Mouse (Mus musculus) activated CD4-positive, CD25-positive, alpha-beta regulatory T cell, adult 4 months (primary cell): ENCODE results near the gene Fosb. TPM values are rescaled to one million over a fixed set of nuclear protein-coding genes. Genes with fewer than 3 reads are reported as not detected.
A peak's percentile ranks its signal among the peaks of the same experiment; 100 is the strongest.

Source experiments
- ATAC-seq: one replicate; pipeline ENCODE4 v1.8.0; 2017
- polyA plus RNA-seq, 2 experiments: library from polyadenylated mRNA; unstranded; fragments of 100-300 nt; shearing (Covaris generic); gene quantifications; one replicate each; pipeline ENCODE4 v1.2.1; 2017

The Fosb gene
- polyA plus RNA-seq, 2 experiments from 2014 or later = 0.79 to 1.1 TPM

DNA sequence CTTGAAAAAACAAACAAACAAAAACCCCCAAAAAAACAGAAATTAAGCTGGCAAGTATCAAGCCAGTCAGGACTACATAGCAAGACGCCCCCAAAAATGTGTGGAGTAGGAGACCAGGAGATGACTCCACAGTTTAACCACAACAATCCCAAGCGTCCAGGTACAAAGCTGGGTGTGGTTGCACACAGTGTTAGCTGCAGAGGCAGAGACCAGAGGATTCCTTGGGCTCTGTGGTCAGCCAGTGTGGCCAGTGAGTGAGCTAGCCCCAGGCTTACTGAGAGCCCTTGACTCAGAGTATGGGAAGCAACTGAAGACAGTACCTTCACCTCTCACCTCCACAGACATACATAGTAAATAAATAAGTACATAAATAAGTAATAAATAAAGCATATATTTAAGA lies 22.1 kb upstream of the Fosb start:
- ATAC-seq = no peak

DNA sequence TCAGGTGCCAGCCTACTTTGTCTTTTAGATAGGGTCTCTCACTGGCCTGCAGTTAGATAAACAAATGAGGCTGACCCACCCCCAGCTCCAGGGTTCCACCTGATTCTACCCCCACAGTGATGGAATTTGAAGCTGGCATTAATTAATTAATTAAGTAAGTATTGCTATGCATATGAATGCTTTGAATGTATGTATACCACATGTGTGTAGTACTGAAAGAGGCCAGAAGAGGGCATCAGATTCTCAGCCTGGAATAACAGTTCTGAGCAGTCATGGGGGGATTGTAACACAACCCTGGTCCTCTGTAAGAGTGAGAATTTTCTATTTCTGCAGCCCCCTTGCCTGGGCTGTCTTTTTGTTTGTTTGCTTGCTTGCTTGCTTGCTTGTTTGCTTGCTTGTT lies 18.6 kb upstream of the Fosb start:
- no peak for ATAC-seq

DNA sequence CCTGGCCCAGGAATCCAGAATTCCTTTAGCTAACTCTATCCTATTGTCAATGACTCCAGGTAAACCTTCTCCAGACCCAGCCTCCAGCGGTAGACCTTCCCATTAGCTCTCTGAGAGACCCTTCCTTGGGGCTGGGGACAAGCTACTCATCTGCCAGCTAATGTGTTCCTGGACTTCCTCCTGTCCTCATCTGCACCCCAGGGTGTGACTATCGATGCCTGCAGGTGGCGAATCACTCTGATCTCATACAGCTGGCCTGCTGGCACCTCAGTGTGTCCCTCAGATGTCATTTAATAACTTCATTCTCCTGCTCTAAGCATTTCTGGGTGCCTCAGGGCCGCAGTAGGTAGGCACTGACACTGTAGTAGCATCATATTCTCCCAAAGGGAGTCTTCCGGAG lies 17.9 kb upstream of the Fosb start:
- ATAC-seq = no peak

GRCm38 (mm10) chr7:19327128-19327527 lies 17.3 kb upstream of the Fosb start:
- no peak for ATAC-seq

DNA sequence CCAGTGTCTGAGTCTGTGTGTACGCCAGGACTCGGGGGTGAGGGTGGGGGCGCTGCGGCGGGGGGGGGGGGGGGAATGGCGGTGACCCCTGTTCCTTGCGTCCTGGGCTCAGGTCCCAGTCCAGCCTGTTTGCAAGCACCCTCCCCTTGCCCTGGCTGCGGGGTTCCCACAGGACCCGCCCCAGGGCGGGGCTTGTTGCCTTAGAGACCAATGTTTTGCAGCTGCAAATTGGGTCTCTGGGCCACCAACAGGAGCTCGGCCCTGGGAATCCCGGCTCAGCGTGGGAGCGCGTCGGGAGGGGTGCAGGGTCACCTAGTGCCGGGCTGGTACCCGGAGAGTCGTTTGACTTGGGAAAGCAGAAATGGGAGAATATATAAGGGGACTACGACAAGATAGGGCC lies 16.5 kb upstream of the Fosb start:
- no peak for ATAC-seq

GRCm38 (mm10) chr7:19325262-19326199 lies 15.7 kb upstream of the Fosb start:
- ATAC-seq = peak; percentile 56

DNA sequence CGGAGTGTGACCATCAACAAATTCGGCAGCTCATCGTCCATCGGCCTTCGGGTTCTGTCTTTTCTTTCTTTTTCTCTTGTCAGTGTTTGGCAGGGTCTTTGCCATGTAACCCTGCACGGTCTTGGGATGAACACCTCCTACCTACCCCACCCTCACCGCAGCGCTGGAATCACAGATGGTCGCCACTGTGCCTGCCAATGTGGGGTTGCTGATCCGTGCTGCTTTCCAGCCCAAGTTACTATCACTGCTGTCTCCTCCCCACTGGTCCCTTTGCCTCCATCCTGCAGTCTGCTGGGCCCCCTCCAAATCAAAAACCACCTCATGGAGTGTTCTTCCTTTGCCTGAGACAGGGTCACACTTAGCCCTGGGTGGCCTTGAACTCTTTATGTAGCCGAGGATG lies 14.4 kb upstream of the Fosb start:
- no peak for ATAC-seq

DNA sequence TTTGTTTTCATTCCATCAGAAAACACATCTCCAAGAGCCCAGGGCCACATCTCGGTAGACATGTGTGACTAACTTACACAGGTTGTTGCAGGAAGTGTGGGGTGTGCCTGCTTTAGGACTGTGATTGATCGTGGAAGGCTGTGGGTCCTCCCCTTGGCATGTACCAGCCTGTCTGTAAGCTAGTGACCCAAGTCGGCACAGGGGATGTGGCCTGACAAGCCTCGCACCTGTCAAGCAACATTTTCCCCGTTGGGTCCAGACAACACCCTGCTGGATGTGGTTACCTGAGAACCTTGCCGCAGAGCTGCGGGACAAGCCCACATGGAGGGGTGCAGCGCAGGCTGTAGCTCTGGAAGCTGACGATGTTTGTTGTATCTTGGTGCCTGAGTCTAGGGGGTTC lies 12.6 kb upstream of the Fosb start:
- no peak for ATAC-seq

GRCm38 (mm10) chr7:19321464-19321863 lies 11.6 kb upstream of the Fosb start:
- peak; percentile 58 for ATAC-seq

DNA sequence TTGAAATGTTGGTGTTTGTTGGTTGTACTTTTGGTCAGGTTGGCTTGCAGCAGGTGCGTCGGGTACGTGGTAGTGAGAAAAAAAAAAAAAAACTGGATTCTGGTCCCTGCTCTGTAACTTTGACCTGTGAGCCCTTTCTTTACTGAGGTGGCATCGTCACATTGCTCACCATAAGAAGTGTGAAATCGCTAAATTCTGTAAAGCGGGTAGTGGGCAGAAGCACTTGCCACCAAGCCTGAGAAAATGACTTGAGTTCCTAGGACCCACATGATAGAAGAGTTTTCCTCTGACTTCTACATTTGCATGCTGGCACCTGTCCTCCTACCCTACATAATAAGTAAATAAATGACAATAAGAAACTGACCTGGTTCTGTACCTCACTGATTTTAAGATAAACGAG lies 10.8 kb upstream of the Fosb start:
- ATAC-seq = no peak

GRCm38 (mm10) chr7:19319906-19320305 lies 10.1 kb upstream of the Fosb start:
- ATAC-seq = peak; percentile 86

DNA sequence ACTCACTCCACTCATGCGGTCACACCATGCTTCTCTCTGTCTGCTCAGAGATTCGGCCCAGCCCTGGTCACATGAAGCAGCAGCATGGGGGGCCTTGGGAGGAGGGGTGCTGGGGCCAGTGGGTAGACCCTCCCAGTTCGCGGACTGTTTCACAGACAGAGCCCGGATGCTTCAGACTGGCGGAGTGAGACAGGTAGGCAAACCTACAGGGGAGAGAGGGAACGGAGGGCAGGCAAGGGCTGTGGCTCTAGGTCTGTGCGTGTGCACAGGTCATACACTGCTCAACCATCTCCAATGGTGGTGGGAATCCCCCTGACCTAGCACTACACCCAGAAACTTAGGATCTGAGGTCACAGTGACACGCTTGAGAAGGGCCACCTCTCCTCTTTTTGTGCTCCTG lies 9.6 kb upstream of the Fosb start:
- ATAC-seq = peak; percentile 33

DNA sequence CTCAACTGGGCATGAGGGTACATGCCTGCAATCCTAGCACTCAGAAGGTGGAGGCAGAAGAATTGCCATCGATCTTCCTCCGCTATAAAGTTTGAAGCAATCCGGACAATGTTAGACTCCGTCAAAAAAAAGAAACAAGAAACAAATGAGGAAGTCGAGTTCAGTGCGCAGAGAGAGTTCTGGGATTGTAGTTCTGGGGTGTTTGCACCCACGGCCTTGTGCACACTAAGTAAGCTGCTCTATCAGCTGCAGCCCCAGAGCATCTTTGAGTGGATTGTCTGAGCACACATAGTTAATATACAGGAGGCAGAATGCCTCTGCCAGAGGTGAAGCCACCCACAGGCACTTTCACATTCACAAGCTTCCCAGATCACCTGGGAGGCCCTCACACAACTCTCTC lies 8.8 kb upstream of the Fosb start:
- ATAC-seq = no peak

- ATAC-seq = no peak
These were observed 8.3 kb upstream of the Fosb start for GRCm38 (mm10) chr7:19318201-19318600.

GRCm38 (mm10) chr7:19316451-19317161 lies 6.8 kb upstream of the Fosb start:
- ATAC-seq = no peak

DNA sequence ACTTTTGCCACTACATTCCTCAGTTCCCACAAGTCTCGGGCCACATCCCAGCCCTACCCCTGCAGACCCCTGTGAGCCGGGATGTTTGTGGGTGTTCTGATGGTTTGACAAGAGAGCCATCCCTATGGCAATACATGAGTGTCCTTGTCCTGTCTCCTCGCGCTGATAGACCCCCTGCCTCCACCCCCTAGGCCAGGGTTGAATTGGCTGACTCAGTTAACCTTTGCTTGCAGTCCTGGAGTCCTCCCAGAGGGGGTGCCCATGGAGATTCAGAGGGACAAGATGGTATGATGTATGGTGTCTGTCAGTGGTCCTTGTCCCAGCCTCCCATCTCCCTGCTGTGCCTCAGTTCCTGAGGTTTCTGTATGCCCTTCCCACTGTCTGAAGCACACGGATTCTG lies 4.2 kb upstream of the Fosb start:
- ATAC-seq = no peak

- ATAC-seq = no peak
These were observed 2.1 kb upstream of the Fosb start for GRCm38 (mm10) chr7:19311991-19312390.

- no peak for ATAC-seq
These were observed 470 bp downstream of the Fosb start for GRCm38 (mm10) chr7:19309278-19309883.

GRCm38 (mm10) chr7:19308454-19309277 lies 1.2 kb downstream of the Fosb start:
- ATAC-seq = peak; percentile 74

- peak; percentile 17 for ATAC-seq
These were observed 2.0 kb downstream of the Fosb start for GRCm38 (mm10) chr7:19307739-19308453.

- ATAC-seq = no peak
These were observed 2.8 kb downstream of the Fosb start for GRCm38 (mm10) chr7:19306819-19307738.
